Mouse (Mus musculus) right cerebral cortex, adult 18-20 months (tissue): ENCODE measurements around the gene H2al1m.
A peak's percentile ranks its signal among the peaks of the same experiment; 100 is the strongest.
"Not testable (repeated sequence)": the region's sequence is repeated elsewhere in the genome, so short reads cannot be mapped to it uniquely, and the experiment has no call there.

Experiments used
- DNase-seq: peaks from one replicate; pipeline ENCODE4 v3.0.0; 2022; ENCODE audit warnings: mixed read lengths

The H2al1m gene

DNA sequence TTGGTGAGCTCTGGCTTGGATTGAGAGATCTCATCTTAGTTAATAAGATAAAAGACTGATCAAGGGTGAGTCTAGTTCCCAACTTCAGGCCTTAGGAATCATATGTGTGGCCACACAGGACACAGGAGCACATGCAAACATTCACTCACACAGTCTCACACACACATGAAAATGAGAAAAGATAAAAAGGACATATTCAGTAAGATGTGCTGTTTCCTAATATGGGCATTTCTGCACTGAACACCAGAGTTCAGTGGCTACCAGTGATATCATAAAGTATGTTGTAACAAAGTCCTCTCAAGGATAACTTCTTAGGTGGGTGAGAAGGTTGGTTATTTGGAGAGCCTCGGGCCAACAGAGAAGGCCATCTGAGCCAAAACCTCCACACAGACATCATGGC, at the start of gene H2al1m:
Gene H2al1m, plus strand, starts transcription at position 301 of the 400 bp plus-strand sequence.
- DNase-seq, result not testable (repeated sequence)

DNA sequence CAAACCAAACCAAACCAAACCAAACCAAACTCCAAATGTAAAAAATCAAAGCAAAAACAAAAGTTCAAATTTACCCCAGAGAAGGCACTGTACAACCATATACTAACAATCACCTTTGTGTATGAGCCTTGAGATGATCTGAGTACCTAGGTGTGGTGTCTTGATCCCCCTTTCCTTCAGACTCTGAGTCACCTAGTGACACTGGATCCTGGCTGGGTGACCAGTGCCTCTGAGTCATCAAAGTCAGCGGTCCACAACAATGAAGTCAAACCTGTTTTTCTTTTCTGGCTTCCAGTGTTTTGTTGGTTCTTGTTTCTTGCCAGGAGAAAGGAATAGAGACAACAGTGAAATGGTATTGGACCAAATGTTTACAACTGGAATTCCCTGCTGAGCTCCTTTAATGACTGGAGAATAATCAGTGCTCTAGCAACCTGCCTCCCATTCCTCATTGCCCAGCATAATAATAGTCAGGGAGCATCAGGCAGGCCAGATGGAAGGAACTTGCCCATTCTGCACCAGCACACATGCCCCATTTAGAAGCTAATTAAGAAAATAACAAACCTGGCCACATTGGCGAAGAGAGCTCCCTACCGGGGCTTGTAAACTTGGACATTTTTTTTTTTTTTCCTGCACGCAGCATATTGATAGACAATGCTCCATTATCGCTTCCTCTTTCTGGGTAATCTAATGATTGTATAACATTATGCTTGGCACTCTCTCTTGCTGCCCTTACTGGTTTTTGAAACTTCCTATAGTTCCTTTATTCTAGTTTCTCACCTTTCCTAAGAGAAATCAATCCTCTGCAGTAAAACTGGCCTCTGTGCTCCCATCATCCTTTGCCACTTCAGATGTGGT, 42.6 kb upstream of the H2al1m start:
- DNase-seq, result no peak

DNA sequence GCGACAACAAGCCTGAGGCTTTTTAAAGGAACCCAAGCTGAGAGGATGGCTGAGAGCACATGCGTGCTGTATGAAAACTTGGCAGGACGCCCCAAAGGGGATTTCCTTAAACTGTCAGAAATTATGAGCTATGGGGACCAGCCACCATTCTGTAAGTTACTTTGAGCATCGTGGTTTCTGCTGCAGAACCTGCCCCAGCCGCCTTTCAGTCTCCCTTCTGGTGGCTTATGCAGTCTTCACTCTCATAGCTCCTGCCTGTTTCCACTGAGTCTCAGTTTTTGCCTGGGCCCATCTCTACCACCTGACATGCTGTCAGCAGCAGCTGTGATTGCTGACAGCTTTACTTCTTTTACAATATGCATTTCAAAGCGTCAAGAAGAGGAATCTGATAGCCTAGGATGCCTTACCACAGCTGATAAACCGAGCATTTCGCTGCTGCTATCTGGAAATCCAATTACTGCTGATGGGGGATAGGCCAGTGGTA, 40.1 kb upstream of the H2al1m start:
- no peak for DNase-seq

DNA sequence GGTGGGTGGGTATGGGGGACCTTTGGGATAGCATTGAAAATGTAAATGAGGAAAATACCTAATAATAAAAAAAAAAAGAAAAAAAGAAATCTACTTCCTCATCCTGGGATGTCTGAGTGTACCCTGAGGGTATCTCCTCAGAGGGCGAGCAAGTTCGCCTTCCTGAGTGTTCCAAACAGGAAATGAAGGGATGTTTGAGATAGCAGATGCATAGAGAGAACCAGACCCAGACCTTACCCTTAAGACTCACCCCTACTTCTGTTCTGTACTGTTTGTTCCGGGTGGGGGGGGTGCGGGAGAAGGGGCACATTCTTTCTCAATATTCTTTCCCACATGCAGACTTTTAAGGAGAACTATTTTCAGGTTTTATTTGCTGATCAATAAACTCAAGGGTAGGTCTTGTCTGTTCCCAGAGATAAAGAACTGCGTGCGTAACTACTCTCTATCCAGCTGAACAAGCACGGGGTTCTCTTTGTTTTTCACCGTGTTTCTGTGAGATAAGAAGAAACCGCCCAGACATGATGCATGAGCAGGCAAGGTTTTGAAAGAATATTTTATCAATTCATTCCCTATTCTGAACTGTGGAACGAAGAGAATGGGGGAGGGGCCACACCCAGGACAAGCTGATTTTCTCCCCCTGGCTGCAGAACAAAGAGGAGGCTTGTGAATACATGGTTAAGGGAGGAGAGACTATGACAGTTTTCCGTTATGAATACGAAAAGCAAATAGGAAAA, 38.8 kb upstream of the H2al1m start:
- DNase-seq, result no peak

DNA sequence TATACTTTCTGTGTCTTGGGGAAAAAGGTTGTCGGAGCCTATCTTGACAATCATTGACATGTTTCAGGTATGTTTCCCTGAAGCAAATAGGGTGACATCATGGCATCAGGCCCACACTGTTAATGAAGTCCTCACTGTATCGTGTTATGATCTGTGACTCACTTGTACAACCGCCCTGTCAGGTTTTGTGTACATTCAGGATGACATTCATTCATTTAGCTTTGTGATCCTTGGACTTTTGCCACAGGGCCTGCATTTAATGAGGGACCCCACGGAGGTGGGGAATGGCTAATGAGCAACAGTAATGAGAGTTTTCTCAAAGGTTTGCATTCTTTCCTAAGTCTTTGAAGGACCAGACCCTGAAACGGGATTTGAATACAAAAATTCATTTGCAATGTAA, 34.7 kb upstream of the H2al1m start:
- no peak for DNase-seq

DNA sequence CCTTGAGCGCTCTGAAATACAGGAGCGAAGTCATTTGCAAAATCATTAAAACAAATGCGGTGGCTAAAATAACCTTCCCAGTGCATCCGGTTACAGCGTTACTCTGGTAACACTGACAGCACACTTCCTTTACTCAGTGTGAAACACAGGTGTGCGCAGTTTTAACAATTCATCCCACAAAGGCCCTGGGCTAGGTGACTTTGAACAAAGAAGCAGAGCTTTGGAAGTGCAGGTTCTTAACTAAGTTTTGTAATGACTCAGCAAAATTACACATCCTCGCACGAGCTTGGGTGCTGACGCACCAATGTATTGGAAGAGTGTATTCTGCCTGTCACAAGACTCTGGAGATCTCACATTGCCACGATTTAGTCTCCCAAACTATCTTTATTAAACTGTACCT, 29.6 kb upstream of the H2al1m start:
- DNase-seq, result no peak

DNA sequence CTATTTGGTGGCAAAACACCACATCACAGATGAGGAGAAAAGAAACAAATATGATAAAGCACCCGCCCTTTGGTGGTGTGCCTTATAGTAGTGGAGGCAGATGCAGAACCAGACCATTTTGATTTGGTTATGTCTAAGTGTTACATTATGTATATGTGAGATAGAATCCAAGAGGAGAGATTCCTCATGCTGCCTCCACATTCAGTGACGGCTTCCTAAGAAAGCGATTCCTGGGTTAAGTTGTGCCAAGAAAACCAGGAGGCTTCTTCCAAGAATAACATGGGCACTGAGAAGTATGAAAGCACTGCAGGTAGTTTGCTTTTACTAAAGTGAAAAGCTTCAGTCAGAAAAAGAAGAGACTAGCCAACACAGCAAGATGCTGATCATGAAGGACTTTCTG, 28.7 kb upstream of the H2al1m start:
- DNase-seq, result no peak

DNA sequence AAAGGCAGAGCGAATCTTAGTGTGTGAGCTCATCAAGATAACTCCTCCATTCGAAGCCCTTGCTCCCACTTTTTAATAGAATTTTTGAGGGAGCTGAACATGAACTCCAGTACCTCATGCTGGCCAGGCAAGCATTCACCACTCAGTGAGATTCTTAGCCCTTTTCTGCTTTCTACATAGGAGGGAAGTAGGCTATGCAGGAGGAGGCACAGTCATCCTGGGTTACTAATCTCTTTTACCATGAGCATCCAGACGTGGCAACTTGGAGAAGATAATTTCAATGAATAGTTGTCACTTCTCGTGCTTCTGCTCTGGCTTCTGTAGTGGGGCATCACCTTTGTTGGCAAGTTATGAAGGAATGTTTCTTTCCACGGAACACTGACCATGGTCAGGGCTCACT, 26.8 kb upstream of the H2al1m start, which contains the start of gene Gm14862:
Gene Gm14862, minus strand, starts transcription at position 134 of the 400 bp plus-strand sequence.
- DNase-seq, result no peak

DNA sequence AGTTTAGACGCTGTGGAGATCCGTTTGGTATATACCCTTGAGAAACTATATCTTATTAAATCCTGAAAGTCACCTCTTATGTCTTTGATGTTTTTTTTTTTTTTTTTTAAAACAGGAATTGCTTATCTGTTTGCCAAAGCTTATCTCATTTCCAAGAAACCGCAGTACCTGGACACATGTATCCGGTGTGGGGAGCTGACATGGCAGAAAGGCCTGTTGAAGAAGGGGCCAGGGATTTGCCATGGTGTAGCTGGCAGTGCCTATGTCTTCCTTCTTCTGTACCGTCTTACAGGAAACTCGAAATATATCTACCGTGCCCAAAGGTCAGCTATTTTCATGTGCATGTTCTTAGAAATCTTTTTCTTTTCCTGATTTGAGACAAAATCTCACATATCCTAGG, 25.7 kb upstream of the H2al1m start:
- no peak for DNase-seq

DNA sequence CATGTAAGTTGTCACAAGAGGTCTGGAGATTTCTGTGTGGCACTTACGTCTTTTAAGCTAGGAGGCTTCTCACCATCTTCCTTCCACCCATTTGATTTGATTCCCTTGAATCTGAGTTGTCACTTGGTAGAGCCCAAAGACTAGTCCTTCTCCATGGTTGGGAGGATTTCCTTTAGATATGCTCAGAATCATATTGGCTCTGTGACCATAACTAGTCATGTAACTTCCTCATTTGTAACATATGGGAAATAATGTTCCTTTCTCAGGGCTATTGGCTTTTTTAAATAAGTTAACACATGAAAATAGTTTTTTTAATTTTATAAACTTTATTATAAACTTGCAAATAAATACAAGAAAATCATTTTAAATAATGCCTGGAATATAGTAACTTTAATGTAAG, 24.3 kb upstream of the H2al1m start:
- DNase-seq, result no peak

DNA sequence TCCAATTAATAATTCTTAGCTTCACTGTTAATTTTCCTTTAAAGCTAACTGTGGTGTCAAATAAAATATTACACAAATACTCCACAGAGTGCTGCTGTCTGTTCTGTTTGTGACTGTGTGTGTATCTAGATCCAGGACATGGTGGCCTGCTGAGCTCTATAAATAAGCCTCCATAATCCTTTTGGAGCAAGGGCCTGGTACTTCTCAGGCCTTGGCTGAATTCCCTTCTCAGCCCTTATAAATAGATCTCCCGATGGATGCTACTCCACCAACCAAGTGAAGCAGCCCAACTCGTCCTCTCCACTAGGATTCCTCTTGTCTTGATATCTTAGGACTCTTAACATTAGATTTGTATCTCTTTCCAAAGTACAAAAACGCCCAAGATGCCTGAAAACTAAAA, 12.5 kb upstream of the H2al1m start:
- DNase-seq, result no peak

DNA sequence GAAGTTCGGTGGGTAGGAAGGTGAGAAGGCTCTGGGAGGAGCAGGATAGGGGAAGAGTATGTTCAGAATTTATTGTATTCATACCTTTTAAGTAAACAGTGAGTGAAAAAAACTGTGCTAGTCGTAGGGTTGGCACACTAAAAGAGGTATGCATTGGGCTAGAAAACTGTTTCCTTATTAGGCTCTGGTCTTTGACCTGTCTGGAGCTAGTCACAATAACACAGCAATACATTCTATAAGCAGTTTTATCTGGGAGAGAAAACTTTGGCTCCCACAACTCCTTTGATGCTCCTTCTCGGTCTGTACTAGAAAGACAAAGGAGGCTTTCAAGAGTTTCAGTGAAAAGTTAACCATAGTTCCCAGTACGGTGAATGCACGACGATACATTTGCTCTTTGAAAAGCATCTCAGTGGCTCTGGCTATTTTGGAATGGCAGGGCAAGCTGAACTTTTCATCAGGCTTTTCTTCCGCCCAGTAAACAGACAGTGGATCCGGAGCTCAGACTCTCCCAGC, 11.6 kb upstream of the H2al1m start:
- no peak for DNase-seq

DNA sequence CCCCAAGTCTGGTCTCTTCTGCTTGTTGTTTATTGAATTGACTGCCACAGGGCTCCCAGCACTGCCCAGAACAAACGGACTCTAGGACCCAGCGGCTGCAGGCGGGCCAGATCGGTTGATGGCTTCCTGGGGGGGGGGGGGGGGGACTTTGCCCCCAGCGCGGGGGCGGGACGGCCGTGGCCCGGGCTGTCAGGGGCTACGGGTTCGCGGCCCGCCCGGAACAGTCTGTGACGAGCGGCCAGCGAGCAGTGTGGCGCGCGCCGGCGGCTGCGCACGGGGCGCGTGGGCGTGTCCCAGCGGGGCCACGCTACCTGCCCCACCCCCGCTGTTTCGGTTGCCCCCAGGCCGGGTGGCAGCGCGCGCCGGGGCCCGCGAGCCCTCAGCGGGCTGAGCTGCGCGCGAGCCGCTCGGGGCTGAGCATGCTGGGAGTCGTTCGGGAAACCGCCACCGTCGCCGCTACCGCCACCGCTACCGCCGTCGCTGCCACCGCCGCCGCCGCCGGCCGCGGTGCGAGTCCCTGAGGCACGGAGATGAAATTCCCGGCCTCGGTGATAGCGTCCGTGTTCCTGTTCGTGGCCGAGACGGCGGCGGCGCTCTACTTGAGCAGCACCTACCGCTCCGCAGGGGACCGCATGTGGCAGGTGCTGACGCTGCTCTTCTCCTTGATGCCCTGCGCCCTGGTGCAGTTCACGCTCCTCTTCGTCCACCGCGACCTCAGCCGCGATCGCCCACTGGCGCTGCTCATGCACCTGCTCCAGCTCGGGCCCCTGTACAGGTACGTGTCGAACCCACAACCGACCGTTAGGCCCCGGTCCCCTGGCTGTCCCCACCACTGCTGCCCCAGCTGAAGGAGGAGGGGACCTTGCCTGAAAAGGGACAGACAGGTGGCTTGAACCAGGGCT, 10.9 kb upstream of the H2al1m start, which contains the start of gene Xk:
Gene Xk, plus strand, starts transcription at position 297 of the 902 bp plus-strand sequence.
- peak; percentile 43 for DNase-seq

DNA sequence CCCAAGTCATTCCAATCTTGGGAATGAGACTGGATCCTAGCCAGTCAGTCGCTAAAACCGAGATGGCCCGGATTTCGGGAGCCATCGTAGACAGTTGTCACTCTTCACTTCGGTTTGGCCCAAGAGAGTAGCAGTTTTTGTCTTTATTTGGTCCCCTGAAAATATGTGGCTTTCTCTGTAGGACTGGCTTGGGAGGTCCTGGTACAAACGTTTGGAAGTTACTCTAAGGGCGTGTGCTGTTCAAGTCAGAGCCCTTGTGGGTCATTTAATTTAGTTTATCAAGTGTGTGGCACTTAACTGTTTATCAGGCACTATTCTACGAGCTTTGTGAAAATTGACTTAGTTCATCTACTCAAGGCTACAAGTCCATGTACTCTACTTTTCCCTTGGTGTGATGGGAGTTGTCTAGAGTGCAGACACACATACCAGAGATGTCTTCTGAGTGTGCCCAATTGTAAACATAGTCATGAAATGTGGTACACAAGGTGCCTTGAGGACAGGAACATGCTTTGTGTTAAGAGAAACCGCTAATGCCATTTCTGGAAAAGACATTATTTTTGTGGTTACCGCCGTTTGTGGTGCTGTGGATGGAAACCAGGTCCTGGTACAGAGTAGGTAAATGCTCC, 10.1 kb upstream of the H2al1m start:
- DNase-seq, result no peak

DNA sequence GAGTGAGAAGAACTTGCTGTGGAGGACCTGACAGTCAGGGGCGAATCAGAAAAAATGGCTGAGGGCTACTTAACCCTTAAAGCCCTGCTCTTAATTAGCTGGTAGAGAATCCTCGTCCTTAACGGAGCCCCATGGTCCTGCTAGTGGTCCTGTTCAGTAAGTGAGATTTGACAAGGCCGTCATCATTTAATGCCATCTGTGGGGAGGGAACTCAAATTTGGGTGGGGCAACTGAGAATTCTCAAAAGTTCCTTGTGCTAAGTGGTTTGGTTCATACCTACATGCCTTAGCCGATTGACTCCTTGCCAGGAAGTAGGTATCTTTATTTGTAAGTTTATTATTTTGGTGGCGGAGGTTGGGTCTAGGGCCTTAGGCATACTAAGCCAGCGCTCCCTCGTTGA, 9.2 kb upstream of the H2al1m start:
- DNase-seq, result no peak

DNA sequence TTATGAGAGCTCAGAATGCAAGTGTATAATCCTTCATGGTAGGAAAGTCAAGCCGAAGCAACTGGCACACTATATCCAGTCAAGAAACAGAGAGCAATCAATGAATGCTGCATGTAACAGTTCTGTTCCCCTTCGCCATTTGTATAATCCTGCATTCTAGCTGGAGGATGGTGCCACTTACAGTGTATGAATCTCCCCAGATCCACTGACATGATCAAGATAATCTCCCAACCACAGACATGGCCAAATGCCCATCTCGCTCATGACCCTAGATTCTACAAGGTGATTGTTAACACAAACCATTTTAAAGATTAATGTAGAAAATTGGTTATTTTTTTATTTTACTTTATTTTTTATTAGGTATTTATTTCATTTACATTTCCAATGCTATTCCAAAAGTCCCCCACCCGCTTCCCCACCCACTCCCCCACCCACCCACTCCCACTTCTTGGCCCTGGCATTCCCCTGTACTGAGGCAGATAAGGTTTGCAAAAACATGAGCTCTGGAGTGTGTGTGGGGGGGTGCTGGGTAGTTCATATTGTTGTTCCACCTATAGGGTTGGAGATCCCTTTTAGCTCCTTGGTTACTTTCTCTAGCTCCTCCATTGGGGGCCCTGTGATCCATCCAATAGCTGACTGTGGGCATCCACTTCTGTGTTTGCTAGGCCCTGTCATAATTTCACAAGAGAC, 9.7 kb downstream of the H2al1m start:
- DNase-seq, result not testable (repeated sequence)

DNA sequence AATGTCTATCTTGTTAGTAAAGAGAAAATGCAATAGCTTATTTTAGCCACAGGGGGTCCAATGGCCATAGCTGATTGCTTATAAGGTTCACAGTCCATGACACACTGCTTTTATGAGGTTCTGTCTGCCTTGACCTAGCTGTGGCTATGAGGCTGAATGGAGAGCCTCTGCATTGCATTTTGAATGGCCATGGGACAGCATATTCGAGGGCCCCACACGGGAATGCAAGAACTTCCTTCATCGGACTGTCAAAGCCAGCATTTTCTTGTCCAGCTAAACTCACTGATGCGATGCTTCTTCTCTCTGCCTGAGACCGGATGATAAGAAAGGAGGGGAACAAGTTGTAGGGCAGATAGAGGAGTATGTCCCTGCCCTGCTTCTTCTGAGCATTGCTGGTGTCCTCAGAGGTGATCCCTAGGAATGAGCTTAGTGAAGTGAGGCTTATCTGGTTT, 14.9 kb downstream of the H2al1m start:
- no peak for DNase-seq

DNA sequence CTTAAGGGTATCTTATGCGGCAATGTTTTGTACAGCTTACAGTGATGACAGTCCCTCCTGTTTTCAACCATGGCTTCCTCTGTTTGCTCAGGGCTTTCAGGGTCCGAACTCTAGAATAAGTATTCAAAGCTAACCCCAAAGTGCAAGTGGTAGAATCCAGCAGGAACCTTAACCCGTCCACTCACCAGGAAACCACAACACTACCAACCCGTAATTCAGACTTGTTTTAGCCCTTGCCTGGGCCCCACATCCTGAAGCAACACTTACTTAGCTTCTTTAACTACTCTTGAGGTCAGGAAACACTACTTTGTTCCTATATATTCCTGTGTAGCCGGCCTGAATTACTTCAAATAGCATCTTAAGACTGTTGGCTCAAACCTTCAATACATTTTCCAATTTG, 19.2 kb downstream of the H2al1m start:
- no peak for DNase-seq

DNA sequence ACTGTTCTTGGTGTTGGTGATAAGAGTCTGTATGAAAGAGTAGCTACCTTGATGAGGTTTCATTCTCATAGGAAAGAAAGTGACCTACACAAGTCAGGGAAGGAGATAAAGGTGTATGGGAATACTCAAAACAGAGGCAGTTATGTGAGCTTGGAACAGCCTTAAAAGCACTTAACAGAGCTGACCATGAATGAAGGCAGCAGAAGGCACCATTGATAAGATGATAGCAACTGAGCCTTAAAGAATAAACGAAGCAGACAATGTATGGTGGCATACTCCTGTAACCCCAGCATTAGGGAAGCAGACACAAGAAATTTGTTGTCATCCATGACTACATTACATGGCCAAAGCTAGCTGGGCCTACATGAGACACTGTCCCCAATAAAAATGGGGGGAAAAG, 19.9 kb downstream of the H2al1m start:
- DNase-seq, result no peak

DNA sequence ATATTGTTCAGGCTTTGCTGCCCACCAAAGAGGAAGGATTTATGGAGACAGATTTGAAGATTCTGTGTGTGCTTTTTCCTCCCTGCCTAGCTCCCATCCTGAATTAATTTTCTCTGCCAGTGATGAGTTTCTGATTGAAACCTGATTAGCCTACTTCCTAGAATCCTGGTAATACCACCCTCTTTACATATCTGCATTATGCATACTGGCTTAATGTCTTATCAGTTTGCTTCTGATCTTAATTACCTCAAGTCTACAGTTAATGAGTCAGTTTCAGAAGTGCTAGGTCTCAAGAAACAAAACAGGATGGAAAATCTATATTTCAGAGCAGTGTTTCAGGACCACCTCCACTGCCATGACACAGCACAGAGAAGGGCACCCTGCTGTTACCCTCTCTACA, 32.9 kb downstream of the H2al1m start:
- DNase-seq, result not testable (repeated sequence)

DNA sequence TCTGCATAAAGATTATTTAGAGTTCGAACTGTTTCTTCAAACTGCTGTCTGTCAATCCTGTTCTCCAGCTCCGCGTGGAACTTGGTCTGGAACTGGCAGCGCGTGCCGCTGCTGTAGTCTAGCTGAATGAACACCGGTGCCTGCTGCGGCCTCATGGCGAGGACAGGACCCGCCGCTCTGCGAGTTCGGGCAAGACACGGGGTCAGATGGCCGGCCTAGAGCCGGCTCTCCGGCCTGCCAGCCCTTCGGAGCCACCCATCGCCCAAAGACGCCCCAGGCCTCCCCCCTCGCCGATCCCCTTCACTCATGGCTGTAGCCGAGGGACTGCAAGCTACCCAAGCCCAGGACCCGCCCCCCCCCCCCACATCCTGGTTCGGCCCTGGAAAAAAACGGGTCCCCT, 44.4 kb downstream of the H2al1m start:
- not testable (repeated sequence) for DNase-seq
